In genomic region chr3:66797351-66798010, GRCm38 (mm10) we compare ENCODE assay signal across 10 mouse cellular contexts.
A peak's percentile ranks its signal among the peaks of the same experiment; 100 is the strongest.
DNase-seq lines count a peak whose midpoint lies in the region; ATAC-seq and TF ChIP-seq lines count a peak whose summit lies in the region.
"Had no signal": no experiment of that assay in that cellular context is flagged by ENCODE, and none has a peak within 500 bp of the region (broad histone marks: within the 10 kb centered on the region; RNA-seq: fewer than 3 reads in every experiment).

No protein-coding gene starts in this region.

- TF ChIP-seq EP300 in stomach, postnatal 0 days (optimal IDR thresholded peaks at IDR 0.05), result no peak

- no peak for DNase-seq in midbrain, embryonic 11.5 days (ENCODE audit: low spot score, missing footprints)
- DNase-seq in midbrain, embryonic 10.5 days (ENCODE audit: low spot score), result no peak
- DNase-seq in gonadal fat pad, adult 2 months (ENCODE audit: low read depth), result peak; percentile 5
- peak; percentile 6 for DNase-seq in kidney, postnatal 10 days
- no peak for DNase-seq in stomach, postnatal 0 days (ENCODE audit: low spot score)
- no peak for DNase-seq in frontal cortex, postnatal 25 days (ENCODE audit: low spot score in 2 of 2)
- DNase-seq in layer of hippocampus, postnatal 10 days (ENCODE audit: low spot score in 2 of 2), result no peak
- DNase-seq in left cerebral cortex, postnatal 14 days (ENCODE audit: low spot score in 2 of 2), result no peak
- DNase-seq: liver had no signal

- H3K9me3 ChIP-seq in midbrain, embryonic 11.5 days (ENCODE audit: control insufficient read depth, low read length), result no peaks in the 10 kb centered on the region
- no peaks in the 10 kb centered on the region for H3K9me3 ChIP-seq in midbrain, embryonic 10.5 days (replicated peaks)
- H3K9me3 ChIP-seq in stomach, postnatal 0 days (ENCODE audit: control insufficient read depth, low read length), result no peaks in the 10 kb centered on the region

- H3K4me3 ChIP-seq in midbrain, embryonic 11.5 days (ENCODE audit: low read depth, low read length), result no peak overlapping the region
- no peak overlapping the region for H3K4me3 ChIP-seq in midbrain, embryonic 10.5 days
- no peak overlapping the region for H3K4me3 ChIP-seq in stomach, postnatal 0 days (ENCODE audit: low read depth, low read length)

- intact Hi-C loops in left cerebral cortex, postnatal 14 days (cut with DNase I), result no loop called here

- peak; percentile 84 for ATAC-seq in midbrain, embryonic 11.5 days (ENCODE audit: low FRiP score)
- no peak for ATAC-seq in stomach, postnatal 0 days (ENCODE audit: low FRiP score, low TSS enrichment)
- ATAC-seq: activated CD4-positive, CD25-positive, alpha-beta regulatory T cell, adult 4 months had no signal

- H3K27ac ChIP-seq in midbrain, embryonic 11.5 days (ENCODE audit: low read depth, low read length), result no peak overlapping the region
- no peak overlapping the region for H3K27ac ChIP-seq in midbrain, embryonic 10.5 days (replicated peaks)
- no peak overlapping the region for H3K27ac ChIP-seq in stomach, postnatal 0 days (replicated peaks)

- H3K9ac ChIP-seq in midbrain, embryonic 11.5 days (ENCODE audit: low read length), result no peak overlapping the region
- no peak overlapping the region for H3K9ac ChIP-seq in stomach, postnatal 0 days (ENCODE audit: low read length)

- H3K27me3 ChIP-seq in midbrain, embryonic 11.5 days (ENCODE audit: control insufficient read depth, insufficient read depth, low read length), result no peaks in the 10 kb centered on the region
- H3K27me3 ChIP-seq in midbrain, embryonic 10.5 days (ENCODE audit: low read depth, poor library complexity, severe bottlenecking), result no peaks in the 10 kb centered on the region
- no peaks in the 10 kb centered on the region for H3K27me3 ChIP-seq in stomach, postnatal 0 days (ENCODE audit: control insufficient read depth, insufficient read depth, low read length)

- H3K4me1 ChIP-seq in midbrain, embryonic 11.5 days (ENCODE audit: control insufficient read depth, insufficient read depth, low read length), result peaks cover 3% of the 10 kb centered on the region; the same call in 1 of the 2 replicates
- H3K4me1 ChIP-seq in midbrain, embryonic 10.5 days, result peaks cover 6% of the 10 kb centered on the region; the same call in 1 of the 2 replicates
- H3K4me1 ChIP-seq in stomach, postnatal 0 days (replicated peaks; ENCODE audit: control insufficient read depth, insufficient read depth), result no peaks in the 10 kb centered on the region

- 55% methylated on average over 12 of the region's 12 CpGs for WGBS in midbrain, embryonic 11.5 days
- WGBS in midbrain, embryonic 10.5 days, result 73% methylated on average over 12 of the region's 12 CpGs
- 58% methylated on average over 12 of the region's 12 CpGs for WGBS in stomach, postnatal 0 days

- no peak overlapping the region for H3K4me2 ChIP-seq in midbrain, embryonic 11.5 days
- H3K4me2 ChIP-seq in stomach, postnatal 0 days (replicated peaks; ENCODE audit: low read depth), result no peak overlapping the region

- TF ChIP-seq CTCF in stomach, postnatal 0 days (IDR thresholded peaks at IDR 0.05; ENCODE audit: low read depth), result no peak

- no peaks in the 10 kb centered on the region for H3K36me3 ChIP-seq in midbrain, embryonic 11.5 days (ENCODE audit: control insufficient read depth, insufficient read depth, low read length)
- H3K36me3 ChIP-seq in midbrain, embryonic 10.5 days, result no peaks in the 10 kb centered on the region
- H3K36me3 ChIP-seq in stomach, postnatal 0 days (ENCODE audit: control insufficient read depth, insufficient read depth, low read length), result no peaks in the 10 kb centered on the region

Comparison
In these comparisons a context has a peak if more than half of its experiments do, and no peak if none do; other contexts are left out.
1. DNase-seq: peak in gonadal fat pad, adult 2 months (single experiment) and kidney, postnatal 10 days (single experiment); none in midbrain, embryonic 11.5 days (single experiment), midbrain, embryonic 10.5 days (single experiment), stomach, postnatal 0 days (single experiment), frontal cortex, postnatal 25 days (0 of 2), layer of hippocampus, postnatal 10 days (0 of 2) and left cerebral cortex, postnatal 14 days (0 of 2).